Mouse (Mus musculus) bone marrow, adult 2 months (tissue): ENCODE data around the gene Tagln3.

Experiments used
- CTCF ChIP-seq: fragments of 200-500 bp; IDR thresholded peaks from 2 replicates; pipeline ENCODE4 v1.5.1; 2011; ENCODE audit warnings: low read length, control low read depth; ENCODE audit not compliant: control insufficient read depth, insufficient read depth
- POLR2A ChIP-seq: fragments of 200-500 bp; IDR thresholded peaks from 2 replicates; pipeline ENCODE4 v1.6.1; 2011; ENCODE audit warnings: low read depth, mild to moderate bottlenecking, control low read depth, low read length, borderline replicate concordance; ENCODE audit not compliant: control insufficient read depth

DNA sequence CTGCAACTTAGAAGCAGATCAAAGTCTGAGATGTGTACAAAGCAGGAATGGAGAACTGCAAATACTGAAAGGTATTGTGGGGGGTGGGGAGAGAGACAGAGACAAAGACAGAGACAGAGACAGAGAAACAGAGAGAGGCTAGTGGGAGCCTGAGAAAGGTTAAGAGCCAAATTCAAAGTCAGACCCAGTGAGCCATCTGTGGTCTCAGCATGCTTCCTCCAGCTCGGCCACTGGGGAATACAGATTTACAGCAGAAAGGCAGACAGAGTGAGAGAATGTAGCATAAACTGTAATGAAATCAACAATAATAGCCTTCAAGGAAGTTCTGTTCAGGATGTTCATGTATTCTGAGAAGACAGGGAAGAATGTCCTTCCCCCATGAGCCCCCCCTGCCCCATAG, 10.5 kb downstream of the Tagln3 start:
- TF ChIP-seq CTCF = no peak
- no peak for TF ChIP-seq POLR2A
